Mouse (Mus musculus) liver, adult 10 weeks (tissue): ENCODE data around the gene Smarca2. TPM values are rescaled to one million over a fixed set of nuclear protein-coding genes. Genes with fewer than 3 reads are reported as not detected.

Source experiments
- polyA plus RNA-seq: library from polyadenylated mRNA; stranded (reverse); fragments of 350-450 nt; fragmentation: Illumina TruSeq; extraction: RNeasy Lipid Tissue Mini Kit (QIAGEN cat#74804); gene quantifications from one replicate; pipeline ENCODE4 v1.2.3, GENCODE M21; 2014; ENCODE audit warnings: low read depth, low replicate concordance

Gene Smarca2
- 119 TPM for polyA plus RNA-seq

GRCm38 (mm10) chr19:26604755-26605300, at the start of gene Smarca2:
TSS of gene Smarca2 (plus strand) at chr19:26605050.

